Mouse (Mus musculus) liver, adult 2 months (tissue): ENCODE measurements around the gene Gm10382. TPM values are rescaled to one million over a fixed set of nuclear protein-coding genes. Genes with fewer than 3 reads are reported as not detected.
A peak's percentile ranks its signal among the peaks of the same experiment; 100 is the strongest.

Source experiments
- DNase-seq: peaks from one replicate; pipeline ENCODE4 v3.0.0-alpha.2; 2011; ENCODE audit warnings: low read depth, low spot score; ENCODE audit errors: extremely low read depth
- H3K27ac ChIP-seq: fragments of 200-500 bp; replicated peaks from 2 replicates; pipeline ENCODE4 v1.5.1; 2012; ENCODE audit warnings: low read depth, mild to moderate bottlenecking, control low read depth, inconsistent platforms, low read length; ENCODE audit not compliant: insufficient read depth
- H3K27me3 ChIP-seq: fragments of 200-500 bp; 2 replicates; pipeline ENCODE4 v1.6.1; 2012; ENCODE audit warnings: mild to moderate bottlenecking, moderate library complexity, low read length, inconsistent platforms; ENCODE audit not compliant: control insufficient read depth, insufficient read depth
- H3K36me3 ChIP-seq: fragments of 200-500 bp; 2 replicates; pipeline ENCODE4 v1.6.1; 2012; ENCODE audit warnings: low read length, inconsistent platforms; ENCODE audit not compliant: control insufficient read depth, insufficient read depth
- H3K4me1 ChIP-seq: fragments of 200-500 bp; 2 replicates; pipeline ENCODE4 v1.6.1; 2011; ENCODE audit warnings: low read length; ENCODE audit not compliant: control insufficient read depth, insufficient read depth
- H3K4me3 ChIP-seq: fragments of 200-500 bp; 2 replicates; pipeline ENCODE4 v1.5.1; 2011; ENCODE audit warnings: low read depth, mild to moderate bottlenecking, control low read depth, low read length, moderate library complexity; ENCODE audit not compliant: insufficient read depth
- H3K79me2 ChIP-seq: fragments of 200-500 bp; 2 replicates; pipeline ENCODE4 v1.6.1; 2012; ENCODE audit warnings: inconsistent platforms, mild to moderate bottlenecking, low read length, moderate library complexity; ENCODE audit not compliant: control insufficient read depth, insufficient read depth
- H3K9ac ChIP-seq: fragments of 200-500 bp; 2 replicates; pipeline ENCODE4 v1.6.1; 2012; ENCODE audit warnings: low read depth, mild to moderate bottlenecking, control low read depth, inconsistent platforms, low read length
- CTCF ChIP-seq: fragments of 200-500 bp; IDR thresholded peaks from 2 replicates; pipeline ENCODE4 v1.5.1; 2011; ENCODE audit warnings: low read depth, low read length, control low read depth
- POLR2A ChIP-seq: fragments of 200-500 bp; IDR thresholded peaks from 2 replicates; pipeline ENCODE4 v1.6.1; 2011; ENCODE audit warnings: low read length, control low read depth; ENCODE audit not compliant: insufficient read depth; ENCODE audit errors: extremely low read depth
- WGBS: fragments of 180-500 bp; shearing (Covaris S2); methylation state at CpG from one replicate; pipeline ENCODE4 v1.1.7; 2018; 5-methylcytosine and 5-hydroxymethylcytosine counted together
- polyA plus RNA-seq: library from polyadenylated mRNA; depleted of rRNA; stranded (reverse); fragments of >200 nt; gene quantifications from 2 replicates; pipeline ENCODE4 v1.2.3, GENCODE M21; 2012; rRNA removed
- total RNA-seq: library from RNA; depleted of rRNA; stranded (reverse); fragments of >200 nt; gene quantifications from 2 replicates; pipeline ENCODE4 v1.2.3, GENCODE M21; 2014; rRNA removed

Gm10382 gene
- total RNA-seq (0.13 TPM in 1 of 2 replicates, not detected in the other), polyA plus RNA-seq (0.16 and 0.24 TPM in 2 replicates)

DNA sequence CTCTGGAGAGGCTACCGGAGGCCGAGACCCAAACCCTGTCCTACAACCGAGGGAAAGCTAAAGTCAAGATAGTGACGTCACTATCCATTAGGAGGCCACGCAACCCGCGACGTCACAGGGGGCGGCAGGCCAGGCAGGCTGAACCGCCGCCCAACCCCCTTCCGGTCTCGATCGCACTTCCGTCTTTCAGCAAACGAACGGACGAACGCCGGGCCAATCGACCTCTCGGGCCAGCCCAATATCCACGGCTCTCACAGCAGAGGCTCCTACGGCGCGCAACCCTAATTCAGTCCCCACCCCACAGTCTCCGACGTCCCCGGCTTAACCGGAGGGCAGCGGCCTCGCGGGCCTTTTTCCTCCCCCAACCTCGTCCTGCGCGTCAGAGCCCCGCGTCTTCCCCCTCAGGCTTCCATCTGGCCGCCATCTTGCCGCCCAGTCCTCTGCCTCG is at the start of gene Gm10382:
Gene Gm10382, plus strand, starts transcription at position 192 of the 448 bp plus-strand sequence.
- Histone ChIP-seq H3K4me1 (peaks cover 22% of the 10 kb centered on the region), H3K27me3 (no peaks in the 10 kb centered on the region), H3K36me3 (peaks cover 23% of the 10 kb centered on the region), H3K27ac (peak within 1 kb of the TSS; percentile 97), H3K4me3 (peak within 1 kb of the TSS; percentile 76), H3K9ac (peak within 1 kb of the TSS; percentile 91), H3K79me2 (peaks cover 15% of the 10 kb centered on the region)
- TF ChIP-seq POLR2A (no peak), CTCF (no peak; the same call in 1 of the 2 replicates)
- DNase-seq = peak; percentile 62
- 0% methylated on average over 41 of the region's 41 CpGs for WGBS

DNA sequence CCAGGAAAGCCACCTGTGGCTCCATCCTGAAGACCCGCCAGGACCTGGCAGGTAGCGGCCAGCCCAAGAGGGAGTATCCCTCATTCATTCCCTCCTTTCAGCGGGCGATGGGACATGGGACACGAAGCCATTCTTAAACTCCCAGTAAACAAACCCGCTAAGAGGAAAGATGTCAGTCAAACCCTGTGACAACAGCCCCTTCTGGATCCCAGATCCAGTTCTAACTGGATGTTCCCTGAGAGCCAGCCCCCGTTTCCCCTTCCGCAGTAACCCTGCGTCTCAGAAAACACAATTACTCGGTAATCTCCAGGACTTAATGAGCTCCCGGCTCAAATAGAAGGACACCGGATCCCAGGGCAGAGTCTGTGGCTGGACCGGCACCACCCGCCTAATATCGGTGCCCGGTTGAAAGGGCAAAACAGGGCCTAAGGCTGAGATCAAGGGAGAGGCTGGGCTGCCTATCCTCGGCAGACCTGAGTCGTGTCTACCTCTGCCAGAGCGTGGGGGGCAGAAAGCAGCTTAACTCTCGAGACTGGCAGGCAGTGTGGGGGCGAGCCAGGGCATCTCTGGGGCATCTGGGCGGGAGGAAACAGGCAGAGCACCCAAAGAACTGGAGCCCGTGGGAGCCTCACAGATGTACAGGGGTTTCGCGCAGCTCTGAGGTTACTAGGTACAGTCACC is 49.1 kb upstream of the Gm10382 start:
- DNase-seq = peak; percentile 52
- H3K27ac ChIP-seq = peak overlapping the region; percentile 71
- 1% methylated on average over 25 of the region's 25 CpGs for WGBS
- no peaks in the 10 kb centered on the region for H3K36me3 ChIP-seq
- no peak for TF ChIP-seq CTCF
- H3K79me2 ChIP-seq = peaks cover 30% of the 10 kb centered on the region; the same call in 1 of the 2 replicates
- H3K4me1 ChIP-seq = peaks cover 20% of the 10 kb centered on the region
- H3K4me3 ChIP-seq = peak overlapping the region; percentile 93
- no peaks in the 10 kb centered on the region for H3K27me3 ChIP-seq
- H3K9ac ChIP-seq = peak overlapping the region; percentile 98

DNA sequence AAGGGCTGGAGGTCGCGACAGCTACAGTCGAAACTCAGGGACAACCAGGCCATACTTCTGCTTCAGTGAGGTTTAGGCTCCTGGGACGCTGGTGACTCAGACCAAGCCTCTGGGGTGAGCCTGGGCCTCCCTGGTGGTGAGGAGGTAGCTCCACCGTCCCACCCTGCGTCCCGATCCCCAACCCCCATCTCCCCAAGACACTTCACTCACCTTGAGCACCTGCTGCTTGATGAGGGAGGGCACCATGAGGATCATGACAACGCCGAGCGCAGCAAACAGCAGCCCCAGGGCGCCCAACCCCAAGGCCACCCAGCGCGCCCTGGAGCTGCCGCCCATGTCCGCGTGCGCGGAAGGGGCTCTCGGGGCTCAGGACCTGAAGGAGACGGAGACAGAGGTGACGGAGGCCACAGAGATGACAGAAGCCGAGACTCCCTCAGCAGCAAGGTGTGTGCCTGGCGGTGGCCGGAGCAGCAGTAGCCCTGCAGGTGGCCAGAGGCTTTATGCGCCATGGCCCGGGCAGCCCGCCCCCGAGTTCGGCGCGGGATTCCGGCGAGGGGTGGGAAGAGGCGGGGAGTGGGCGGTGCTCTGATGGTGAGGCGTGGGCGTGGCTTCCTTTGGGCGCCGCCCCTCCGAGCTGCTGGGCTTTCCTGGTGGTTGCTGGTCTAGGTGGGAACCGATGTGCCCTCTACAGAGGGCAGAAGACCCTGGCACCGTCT is 48.4 kb upstream of the Gm10382 start, which contains the start of gene Scarb1:
Gene Scarb1, minus strand, starts transcription at position 548 of the 716 bp plus-strand sequence.
- peaks cover 20% of the 10 kb centered on the region for H3K4me1 ChIP-seq
- peak within 1 kb of the TSS; percentile 71 for H3K27ac ChIP-seq
- peaks cover 26% of the 10 kb centered on the region; the same call in 1 of the 2 replicates for H3K79me2 ChIP-seq
- H3K9ac ChIP-seq = peak within 1 kb of the TSS; percentile 98
- WGBS = under 1% methylated on average over 42 of the region's 42 CpGs
- DNase-seq = peak; percentile 62
- TF ChIP-seq POLR2A (peak; percentile 99), CTCF (peak; percentile 25)
- no peaks in the 10 kb centered on the region for H3K36me3 ChIP-seq
- no peaks in the 10 kb centered on the region for H3K27me3 ChIP-seq
- peak within 1 kb of the TSS; percentile 93 for H3K4me3 ChIP-seq

DNA sequence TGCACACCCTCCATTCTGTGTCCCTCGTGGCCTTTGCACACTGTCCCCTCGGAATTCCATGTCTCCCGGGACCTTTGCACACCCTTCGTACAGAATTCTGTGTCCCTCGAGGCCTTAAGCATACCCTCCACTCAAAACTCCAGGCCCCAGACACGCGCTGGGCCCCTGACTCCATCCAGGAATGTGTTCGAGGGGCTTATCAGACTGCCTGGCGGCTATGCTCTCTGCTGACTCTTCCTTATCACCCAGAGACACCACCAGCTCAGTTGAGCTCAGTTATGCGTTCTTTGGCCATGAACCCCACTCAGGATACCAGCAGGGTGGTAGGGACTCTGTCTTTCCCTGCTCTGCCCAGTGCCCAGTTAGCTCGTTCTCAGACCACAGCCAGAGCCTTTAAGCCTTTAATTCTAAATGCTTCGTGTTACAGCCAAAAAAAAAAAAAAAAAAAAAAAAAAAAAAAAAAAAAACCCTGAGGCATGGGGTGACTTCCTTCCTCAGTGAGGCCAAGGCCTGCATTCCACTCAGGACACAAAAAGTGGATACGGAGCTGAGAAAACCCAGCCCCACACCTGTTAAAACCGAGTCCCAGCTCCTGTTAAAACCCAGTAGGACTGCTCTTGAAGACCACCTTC is 47.5 kb upstream of the Gm10382 start:
- 52% methylated on average over 14 of the region's 14 CpGs for WGBS
- TF ChIP-seq POLR2A = no peak
- TF ChIP-seq CTCF = no peak

DNA sequence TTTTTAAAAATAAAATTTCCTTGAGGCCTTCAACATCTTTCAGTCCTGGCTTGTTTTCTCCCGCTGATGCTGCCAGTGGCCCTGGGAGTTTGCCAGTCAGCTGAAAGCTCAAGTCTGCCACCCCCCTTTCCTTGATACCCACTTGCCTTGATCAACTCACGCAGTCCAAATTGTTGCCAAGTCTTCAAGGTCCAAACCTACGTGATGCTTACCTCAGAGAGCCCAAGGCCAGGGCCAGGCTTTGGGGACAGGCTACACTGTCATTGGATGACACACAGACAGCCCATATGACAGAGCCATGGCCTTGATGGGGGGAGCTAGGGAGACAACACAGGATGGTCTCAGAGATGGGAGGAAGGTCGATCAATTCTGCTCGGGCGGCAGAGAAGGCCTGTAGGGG is 44.8 kb upstream of the Gm10382 start:
- TF ChIP-seq POLR2A (no peak), CTCF (no peak)
- Histone ChIP-seq H3K27ac (no peak overlapping the region), H3K36me3 (no peaks in the 10 kb centered on the region), H3K4me3 (no peak overlapping the region), H3K27me3 (no peaks in the 10 kb centered on the region), H3K4me1 (peaks cover 6% of the 10 kb centered on the region), H3K79me2 (peaks cover 13% of the 10 kb centered on the region; the same call in 1 of the 2 replicates), H3K9ac (no peak overlapping the region)
- 88% methylated on average over 6 of the region's 6 CpGs for WGBS
- no peak for DNase-seq

More for the DNA sequence above, 47.5 kb upstream of the Gm10382 start:
- H3K27me3 ChIP-seq = no peaks in the 10 kb centered on the region
- H3K36me3 ChIP-seq = no peaks in the 10 kb centered on the region
- H3K79me2 ChIP-seq = peaks cover 20% of the 10 kb centered on the region; the same call in 1 of the 2 replicates
- 0 out of 2 replicates have a peak overlapping the region, but pooled peaks have one; percentile 36 for H3K9ac ChIP-seq
- H3K27ac ChIP-seq = no peak overlapping the region
- peaks cover 19% of the 10 kb centered on the region for H3K4me1 ChIP-seq
- peak overlapping the region; percentile 93; the same call in 1 of the 2 replicates for H3K4me3 ChIP-seq
- no peak for DNase-seq
